Comparison of ENCODE assay signal across 22 mouse cellular contexts in genomic region chr14:61364656-61365055, GRCm38 (mm10). TPM values are rescaled to one million over a fixed set of nuclear protein-coding genes. Genes with fewer than 3 reads are reported as not detected.
DNase-seq lines count a peak whose midpoint lies in the region; ATAC-seq lines count a peak whose summit lies in the region.
"Had no signal": no experiment of that assay in that cellular context is flagged by ENCODE, and none has a peak within 500 bp of the region (broad histone marks: within the 10 kb centered on the region; RNA-seq: fewer than 3 reads in every experiment).

No protein-coding gene starts in this region.

- no peak for ATAC-seq in forebrain, embryonic 16.5 days
- ATAC-seq in forebrain, embryonic 12.5 days (ENCODE audit: low FRiP score), result no peak
- ATAC-seq: hindbrain, embryonic 16.5 days; inflammation-experienced regulatory T-cells, adult 6 months; intestine, postnatal 0 days had no signal

- no peaks in the 10 kb centered on the region for H3K27me3 ChIP-seq in forebrain, embryonic 16.5 days (replicated peaks; ENCODE audit: control insufficient read depth, insufficient read depth, low read length)
- H3K27me3 ChIP-seq in forebrain, embryonic 12.5 days, result no peaks in the 10 kb centered on the region
- H3K27me3 ChIP-seq: embryonic facial prominence, embryonic 15.5 days; hindbrain, embryonic 12.5 days had no signal

- no peaks in the 10 kb centered on the region for H3K9me3 ChIP-seq in forebrain, embryonic 16.5 days (ENCODE audit: control insufficient read depth, low read length)
- no peaks in the 10 kb centered on the region for H3K9me3 ChIP-seq in forebrain, embryonic 12.5 days
- H3K9me3 ChIP-seq: embryonic facial prominence, embryonic 15.5 days; forebrain, embryonic 10.5 days; heart, embryonic 10.5 days; hindbrain, embryonic 12.5 days had no signal

- DNase-seq in cerebellum, postnatal 14 days, result peak; percentile 33 to 53
- no peak for DNase-seq in cerebellum, postnatal 4 days (ENCODE audit: low spot score in 2 of 2)
- peak; percentile 24 for DNase-seq in Muller cell, postnatal 12 days (ENCODE audit: inconsistent ontology term)
- DNase-seq in brain, adult 2 months (ENCODE audit: low read depth, low spot score), result peak; percentile 24
- DNase-seq: adrenal gland, adult 8-10 months; adrenal gland, postnatal 36 days; embryo, embryonic 11 days; gastrocnemius, adult 2 months; gastrocnemius, postnatal 25 days; heart, postnatal 10 days; heart, postnatal 4 days; kidney, adult 8-10 months had no signal

- peak overlapping the region; percentile 35; the same call in 1 of the 2 replicates for H3K27ac ChIP-seq in forebrain, embryonic 16.5 days (ENCODE audit: low read length)
- no peak overlapping the region for H3K27ac ChIP-seq in forebrain, embryonic 12.5 days
- H3K27ac ChIP-seq: embryonic facial prominence, embryonic 15.5 days; forebrain, embryonic 10.5 days; gastrocnemius, adult 2 months; heart, embryonic 10.5 days; hindbrain, embryonic 12.5 days had no signal

- H3K36me3 ChIP-seq in forebrain, embryonic 16.5 days (ENCODE audit: control insufficient read depth, insufficient read depth), result peaks cover 11% of the 10 kb centered on the region
- peaks cover 15% of the 10 kb centered on the region for H3K36me3 ChIP-seq in forebrain, embryonic 12.5 days (replicated peaks)

- WGBS in forebrain, embryonic 16.5 days, result 68% methylated on average over 3 of the region's 3 CpGs
- WGBS in forebrain, embryonic 12.5 days, result 83% methylated on average over 3 of the region's 3 CpGs

- no peak overlapping the region for H3K4me2 ChIP-seq in forebrain, embryonic 16.5 days (ENCODE audit: low read length)
- no peak overlapping the region for H3K4me2 ChIP-seq in forebrain, embryonic 12.5 days
- H3K4me2 ChIP-seq: embryonic facial prominence, embryonic 15.5 days; hindbrain, embryonic 12.5 days had no signal

- H3K9ac ChIP-seq in forebrain, embryonic 16.5 days (replicated peaks; ENCODE audit: low read depth, low read length), result no peak overlapping the region
- no peak overlapping the region for H3K9ac ChIP-seq in forebrain, embryonic 12.5 days
- H3K9ac ChIP-seq: embryonic facial prominence, embryonic 15.5 days; hindbrain, embryonic 12.5 days had no signal

- no peak overlapping the region for H3K4me3 ChIP-seq in forebrain, embryonic 16.5 days (replicated peaks; ENCODE audit: low read length)
- H3K4me3 ChIP-seq in forebrain, embryonic 12.5 days (replicated peaks), result no peak overlapping the region
- H3K4me3 ChIP-seq: embryonic facial prominence, embryonic 15.5 days; erythroblast, embryonic 14.5 days; forebrain, embryonic 10.5 days; gastrocnemius, adult 2 months; heart, embryonic 10.5 days; hindbrain, embryonic 12.5 days had no signal

- H3K4me1 ChIP-seq in forebrain, embryonic 16.5 days (replicated peaks; ENCODE audit: control insufficient read depth, insufficient read depth, low read length), result peaks cover 7% of the 10 kb centered on the region
- H3K4me1 ChIP-seq in forebrain, embryonic 12.5 days, result peaks cover 5% of the 10 kb centered on the region

RNA-seq across cellular contexts. Expression of gene Ebpl, which starts 4.4 kb away (rescaled TPM):
- polyA plus RNA-seq in forebrain, embryonic 16.5 days (2015; fragmentation: Nextera tagmentation; extraction: Ambion mirVana), result 9.7 and 10.3 TPM in 2 replicates
- 10.4 and 11.1 TPM in 2 replicates for polyA plus RNA-seq in forebrain, embryonic 12.5 days (2016; fragmentation: Nextera tagmentation; extraction: Ambion mirVana)

RNA-seq across cellular contexts. Expression of gene Arl11, which starts 55.1 kb away (rescaled TPM):
- 0.24 and 0.39 TPM in 2 replicates for polyA plus RNA-seq in forebrain, embryonic 16.5 days (2015; fragmentation: Nextera tagmentation; extraction: Ambion mirVana)
- polyA plus RNA-seq in forebrain, embryonic 12.5 days (2016; fragmentation: Nextera tagmentation; extraction: Ambion mirVana), result 0.13 and 0.26 TPM in 2 replicates
- polyA plus RNA-seq: erythroblast, embryonic 14.5 days had no signal

Comparison
In these comparisons a context has a peak if more than half of its experiments do, and no peak if none do; other contexts are left out.
1. DNase-seq: peak in cerebellum, postnatal 14 days (2 of 2), Muller cell, postnatal 12 days (single experiment) and brain, adult 2 months (single experiment); none in cerebellum, postnatal 4 days (0 of 2).